Mouse (Mus musculus): Measurements from ENCODE around the gene Pcp4. TPM values are rescaled to one million over a fixed set of nuclear protein-coding genes. Genes with fewer than 3 reads are reported as not detected.

Gene Pcp4
- total and polyA plus RNA-seq, 3 experiments: 2.4 to 3.3 TPM; not detected in 1

- dilution Hi-C loops (cut with MboI; ENCODE audit: extremely low pct_ligation_motif_present, extremely low pct_unique_long_range_greater_than_20kb, low sequenced_read_pairs) (no loop called here), in situ Hi-C loops (cut with MboI; ENCODE audit: low pct_ligation_motif_present, low pct_unique_long_range_greater_than_20kb, low sequenced_read_pairs) (no loop called here)
- Histone ChIP-seq H3K36me3 (replicated peaks in 1 of 2; ENCODE audit: control insufficient read depth in 1 of 2, insufficient read depth in 1 of 2, low read length in 1 of 2) (no peaks in the 10 kb centered on the region), H3K4me1 (ENCODE audit: control insufficient read depth in 1 of 2, insufficient read depth in 2 of 2) (peaks cover 5 to 36% of the 10 kb centered on the region in 2 experiments; a peak in 3 of 4 replicates), H3K4me2 (ENCODE audit: insufficient read depth, low read depth, poor library complexity, severe bottlenecking) (no peak overlapping the region), H3K27ac (ENCODE audit: insufficient read depth, low read depth) (no peak overlapping the region), H3K9me3 (replicated peaks; ENCODE audit: low read length) (no peaks in the 10 kb centered on the region), H3K79me2 (replicated peaks; ENCODE audit: control insufficient read depth, extremely low read depth, insufficient read depth, poor library complexity, severe bottlenecking) (no peaks in the 10 kb centered on the region), H3K4me3 (replicated peaks in 1 of 3; ENCODE audit: low read depth in 2 of 3, low read length in 2 of 3, poor library complexity in 1 of 3) (no peak overlapping the region), H3K27me3 (replicated peaks) (no peaks in the 10 kb centered on the region), H3K9ac (ENCODE audit: insufficient read depth, low read depth) (no peak overlapping the region)
- TF ChIP-seq ZNF384 (IDR thresholded peaks at IDR 0.05; ENCODE audit: low read depth, low read length) (no peak), PAX5 (IDR thresholded peaks at IDR 0.05; ENCODE audit: low read length) (no peak), BHLHE40 (IDR thresholded peaks at IDR 0.05; ENCODE audit: low read depth, low read length) (peak; percentile 71)
- DNase-seq (ENCODE audit: extremely low read depth): no peak
Observed at GRCm38 (mm10) chr16:96531029-96531428, 63.6 kb downstream of the Pcp4 start.

DNA sequence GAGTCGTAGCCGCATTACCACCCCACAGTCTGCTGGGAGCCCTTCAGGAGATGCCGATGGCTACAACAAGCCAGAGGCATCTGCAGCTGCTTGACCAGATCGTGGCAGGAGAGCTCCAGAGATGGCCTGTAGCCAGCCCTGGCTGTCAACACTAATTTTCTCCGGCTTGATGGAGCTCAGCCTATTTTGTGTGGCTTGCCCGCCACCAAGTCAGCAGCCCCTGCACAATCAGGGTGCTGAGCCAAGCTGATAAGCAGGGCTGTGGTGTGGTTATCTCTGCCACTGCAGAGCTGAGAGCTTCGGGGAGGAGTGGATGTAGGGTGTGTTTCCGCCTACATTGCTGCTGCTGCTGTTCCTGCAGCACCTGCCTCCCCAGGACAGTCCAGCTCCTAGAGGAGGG, 66.3 kb downstream of the Pcp4 start:
- no peak overlapping the region for H3K4me2 ChIP-seq (ENCODE audit: insufficient read depth, low read depth, poor library complexity, severe bottlenecking)

DNA sequence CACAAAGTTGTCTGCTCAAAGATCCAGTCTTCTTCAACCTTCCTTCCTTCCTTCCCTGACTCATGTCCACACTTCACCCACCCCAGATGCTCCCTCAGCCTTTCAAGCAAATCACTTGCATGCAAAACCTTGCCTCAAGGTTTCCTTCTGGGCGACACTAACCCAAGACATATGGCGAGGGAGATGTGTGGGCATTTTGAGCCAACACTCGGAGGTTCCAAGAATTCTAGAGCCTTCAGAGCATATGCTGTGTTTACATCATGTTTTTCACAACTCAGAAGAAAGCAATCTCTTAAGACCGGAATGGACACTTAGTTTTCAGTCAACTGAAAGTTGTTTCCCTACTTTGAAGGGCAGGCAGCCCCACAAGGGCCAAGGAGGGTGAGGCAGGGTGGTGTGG, 67.9 kb downstream of the Pcp4 start:
- Histone ChIP-seq H3K27me3 (replicated peaks) (no peaks in the 10 kb centered on the region), H3K4me3 (replicated peaks in 1 of 3; ENCODE audit: low read depth in 2 of 3, low read length in 2 of 3, poor library complexity in 1 of 3) (no peak overlapping the region), H3K36me3 (replicated peaks in 1 of 2; ENCODE audit: control insufficient read depth in 1 of 2, insufficient read depth in 1 of 2, low read length in 1 of 2) (no peaks in the 10 kb centered on the region), H3K9ac (ENCODE audit: insufficient read depth, low read depth) (no peak overlapping the region), H3K79me2 (replicated peaks; ENCODE audit: control insufficient read depth, extremely low read depth, insufficient read depth, poor library complexity, severe bottlenecking) (no peaks in the 10 kb centered on the region), H3K9me3 (replicated peaks; ENCODE audit: low read length) (no peaks in the 10 kb centered on the region), H3K27ac (ENCODE audit: insufficient read depth, low read depth) (no peak overlapping the region), H3K4me2 (ENCODE audit: insufficient read depth, low read depth, poor library complexity, severe bottlenecking) (no peak overlapping the region), H3K4me1 (ENCODE audit: control insufficient read depth in 1 of 2, insufficient read depth in 2 of 2) (peaks cover 12 to 60% of the 10 kb centered on the region in 2 experiments; a peak in 3 of 4 replicates)
- TF ChIP-seq EP300 (IDR thresholded peaks at IDR 0.05; ENCODE audit: low read length): no peak
- in situ Hi-C loops (cut with MboI; ENCODE audit: low pct_ligation_motif_present, low pct_unique_long_range_greater_than_20kb, low sequenced_read_pairs) (no loop called here), dilution Hi-C loops (cut with MboI; ENCODE audit: extremely low pct_ligation_motif_present, extremely low pct_unique_long_range_greater_than_20kb, low sequenced_read_pairs) (no loop called here)
- no peak for DNase-seq (ENCODE audit: extremely low read depth)

More for the DNA sequence above, 66.3 kb downstream of the Pcp4 start:
- H3K79me2 ChIP-seq (replicated peaks; ENCODE audit: control insufficient read depth, extremely low read depth, insufficient read depth, poor library complexity, severe bottlenecking): no peaks in the 10 kb centered on the region
- in situ Hi-C loops (cut with MboI; ENCODE audit: low pct_ligation_motif_present, low pct_unique_long_range_greater_than_20kb, low sequenced_read_pairs) (no loop called here), dilution Hi-C loops (cut with MboI; ENCODE audit: extremely low pct_ligation_motif_present, extremely low pct_unique_long_range_greater_than_20kb, low sequenced_read_pairs) (no loop called here)
- TF ChIP-seq USF2 (conservative IDR thresholded peaks at IDR 0.05; ENCODE audit: low read depth, low read length) (no peak), RAD21 (IDR thresholded peaks at IDR 0.05; ENCODE audit: low read depth, low read length) (no peak), CHD2 (IDR thresholded peaks at IDR 0.05; ENCODE audit: low read length) (no peak), IRF4 (IDR thresholded peaks at IDR 0.05; ENCODE audit: low read depth, low read length) (no peak), TCF12 (IDR thresholded peaks at IDR 0.05; ENCODE audit: low read depth, low read length) (no peak), E2F4 (IDR thresholded peaks at IDR 0.05; ENCODE audit: insufficient replicate concordance, low read depth, low read length) (no peak), BHLHE40 (IDR thresholded peaks at IDR 0.05; ENCODE audit: low read depth, low read length) (no peak), PAX5 (IDR thresholded peaks at IDR 0.05; ENCODE audit: low read length) (no peak), POLR2AphosphoS2 (IDR thresholded peaks at IDR 0.05; ENCODE audit: low read depth, low read length) (no peak), ETS1 (conservative IDR thresholded peaks at IDR 0.05; ENCODE audit: low read depth, low read length) (no peak), RCOR1 (conservative IDR thresholded peaks at IDR 0.05; ENCODE audit: low read depth, low read length) (no peak), HCFC1 (IDR thresholded peaks at IDR 0.05; ENCODE audit: low read depth, low read length) (no peak), JUN (IDR thresholded peaks at IDR 0.05; ENCODE audit: insufficient read depth, low read depth, low read length) (no peak), UBTF (IDR thresholded peaks at IDR 0.05; ENCODE audit: low read depth, low read length) (no peak)
- H3K27ac ChIP-seq (ENCODE audit: insufficient read depth, low read depth): no peak overlapping the region
- DNase-seq (ENCODE audit: extremely low read depth): no peak
- H3K36me3 ChIP-seq (replicated peaks in 1 of 2; ENCODE audit: control insufficient read depth in 1 of 2, insufficient read depth in 1 of 2, low read length in 1 of 2): no peaks in the 10 kb centered on the region
- no peaks in the 10 kb centered on the region for H3K27me3 ChIP-seq (replicated peaks)
- peaks cover 5 to 44% of the 10 kb centered on the region in 2 experiments; a peak in 3 of 4 replicates for H3K4me1 ChIP-seq (ENCODE audit: control insufficient read depth in 1 of 2, insufficient read depth in 2 of 2)
- H3K9ac ChIP-seq (ENCODE audit: insufficient read depth, low read depth): no peak overlapping the region
- no peaks in the 10 kb centered on the region for H3K9me3 ChIP-seq (replicated peaks; ENCODE audit: low read length)
- H3K4me3 ChIP-seq (replicated peaks in 1 of 3; ENCODE audit: low read depth in 2 of 3, low read length in 2 of 3, poor library complexity in 1 of 3): no peak overlapping the region
